Mouse (Mus musculus) MEL (cell line): Measurements from ENCODE around the gene Trpm1. TPM values are rescaled to one million over a fixed set of nuclear protein-coding genes. Genes with fewer than 3 reads are reported as not detected.

ENCODE experiments used
- DNase-seq: peaks from one replicate; pipeline ENCODE4 v3.0.0; 2011; ENCODE audit warnings: low read depth, low spot score
- H3K27ac ChIP-seq: 2 replicates; pipeline ENCODE4 v1.5.1; 2012; ENCODE audit warnings: low read depth, mild to moderate bottlenecking, control low read depth, low read length, moderate library complexity; ENCODE audit not compliant: control insufficient read depth
- H3K27me3 ChIP-seq, 2 experiments: fragments of 150-350 bp in 1 of 2; sonication (generic) in 1 of 2; 2 replicates each; pipeline ENCODE4 v1.6.1; 2012; ENCODE audit warnings: low read length in 2 of 2, mild to moderate bottlenecking in 2 of 2, improper control_type of control experiment in 1 of 2, moderate library complexity in 1 of 2; ENCODE audit not compliant: insufficient read depth in 2 of 2, control insufficient read depth in 1 of 2
- H3K36me3 ChIP-seq, 2 experiments: 2 replicates each; pipeline ENCODE4 v1.6.1; 2012 to 2014; ENCODE audit warnings: low read length in 2 of 2, improper control_type of control experiment in 1 of 2, inconsistent platforms in 1 of 2, mild to moderate bottlenecking in 1 of 2; ENCODE audit not compliant: insufficient read depth in 2 of 2, control insufficient read depth in 1 of 2
- H3K4me1 ChIP-seq, 2 experiments: fragments of 150-350 bp in 1 of 2; sonication (generic) in 1 of 2; 2 replicates each; pipeline ENCODE4 v1.6.1; 2012; ENCODE audit warnings: low read length in 2 of 2, improper control_type of control experiment in 1 of 2, mild to moderate bottlenecking in 1 of 2; ENCODE audit not compliant: insufficient read depth in 2 of 2, control insufficient read depth in 1 of 2
- H3K4me3 ChIP-seq, 2 experiments: fragments of 150-350 bp in 1 of 2; sonication (generic) in 1 of 2; 2 replicates each; pipeline ENCODE4 v1.5.1; 2012; ENCODE audit warnings: low read depth in 2 of 2, low read length in 2 of 2, mild to moderate bottlenecking in 2 of 2, moderate library complexity in 2 of 2, control low read depth in 1 of 2, improper control_type of control experiment in 1 of 2; ENCODE audit not compliant: control insufficient read depth in 1 of 2, insufficient read depth in 1 of 2
- H3K79me2 ChIP-seq: 2 replicates; pipeline ENCODE4 v1.6.1; 2012; ENCODE audit warnings: mild to moderate bottlenecking, low read length, moderate library complexity; ENCODE audit not compliant: control insufficient read depth, poor library complexity, insufficient read depth
- H3K9ac ChIP-seq: 2 replicates; pipeline ENCODE4 v1.6.1; 2012; ENCODE audit warnings: low read depth, mild to moderate bottlenecking, control low read depth, low read length, moderate library complexity; ENCODE audit not compliant: control insufficient read depth, poor library complexity, severe bottlenecking
- H3K9me3 ChIP-seq: fragments of 150-350 bp; sonication (generic); replicated peaks from 2 replicates; pipeline ENCODE4 v1.6.1; 2012; ENCODE audit warnings: mild to moderate bottlenecking, low read length, improper control_type of control experiment, moderate library complexity; ENCODE audit not compliant: insufficient read depth
- CHD2 ChIP-seq: IDR thresholded peaks from 2 replicates; pipeline ENCODE4 v1.6.1; 2011; ENCODE audit warnings: low read length, improper control_type of control experiment
- E2F4 ChIP-seq: IDR thresholded peaks from 2 replicates; pipeline ENCODE4 v1.6.1; 2011; ENCODE audit warnings: low read depth, low read length, improper control_type of control experiment, borderline replicate concordance
- ELF1 ChIP-seq: IDR thresholded peaks from 2 replicates; pipeline ENCODE4 v1.6.1; 2014; ENCODE audit warnings: low read depth, mild to moderate bottlenecking, inconsistent platforms, low read length, improper control_type of control experiment, moderate library complexity
- GATA1 ChIP-seq: IDR thresholded peaks from 2 replicates; pipeline ENCODE4 v1.6.1; 2011; ENCODE audit warnings: low read depth, low read length, improper control_type of control experiment
- JUND ChIP-seq: IDR thresholded peaks from 2 replicates; pipeline ENCODE4 v1.6.1; 2011; ENCODE audit warnings: low read depth, mild to moderate bottlenecking, improper control_type of control experiment, low read length
- KAT2A ChIP-seq: conservative IDR thresholded peaks from 2 replicates; pipeline ENCODE4 v1.6.1; 2012; ENCODE audit warnings: low read depth, low read length, improper control_type of control experiment, inconsistent platforms
- MAFK ChIP-seq: IDR thresholded peaks from 2 replicates; pipeline ENCODE4 v1.6.1; 2011; ENCODE audit warnings: low read depth, mild to moderate bottlenecking, low read length, improper control_type of control experiment, borderline replicate concordance
- MAX ChIP-seq: IDR thresholded peaks from 2 replicates; pipeline ENCODE4 v1.6.1; 2011; ENCODE audit warnings: low read length, improper control_type of control experiment
- MEF2A ChIP-seq: IDR thresholded peaks from 2 replicates; pipeline ENCODE4 v1.6.1; 2014; ENCODE audit warnings: low read depth, mild to moderate bottlenecking, inconsistent platforms, low read length, improper control_type of control experiment; ENCODE audit not compliant: poor library complexity, insufficient replicate concordance, severe bottlenecking; ENCODE audit errors: extremely low read depth
- MYB ChIP-seq: IDR thresholded peaks from 2 replicates; pipeline ENCODE4 v1.6.1; 2011; ENCODE audit warnings: mild to moderate bottlenecking, low read depth, low read length, improper control_type of control experiment
- MYC ChIP-seq: IDR thresholded peaks from 2 replicates; pipeline ENCODE4 v1.6.1; 2011; ENCODE audit warnings: low read depth, mild to moderate bottlenecking, low read length, improper control_type of control experiment, moderate library complexity
- NELFE ChIP-seq: IDR thresholded peaks from 2 replicates; pipeline ENCODE4 v1.6.1; 2011; ENCODE audit warnings: low read depth, low read length, improper control_type of control experiment
- NRF1 ChIP-seq: IDR thresholded peaks from 2 replicates; pipeline ENCODE4 v1.6.1; 2014; ENCODE audit warnings: low read depth, mild to moderate bottlenecking, inconsistent platforms, low read length, improper control_type of control experiment, moderate library complexity; ENCODE audit not compliant: poor library complexity, insufficient read depth, severe bottlenecking
- POLR2A ChIP-seq, 2 experiments: IDR thresholded peaks; 2 replicates each; pipeline ENCODE4 v1.6.1; 2011 to 2012; ENCODE audit warnings: low read length in 2 of 2, mild to moderate bottlenecking in 2 of 2, control low read depth in 1 of 2, improper control_type of control experiment in 1 of 2, low read depth in 1 of 2, moderate library complexity in 1 of 2; ENCODE audit not compliant: control insufficient read depth in 1 of 2, insufficient read depth in 1 of 2, poor library complexity in 1 of 2
- POLR2AphosphoS2 ChIP-seq: IDR thresholded peaks from 2 replicates; pipeline ENCODE4 v1.6.1; 2011; ENCODE audit warnings: low read length, improper control_type of control experiment
- POLR2AphosphoS5 ChIP-seq: IDR thresholded peaks from 2 replicates; pipeline ENCODE4 v1.6.1; 2012; ENCODE audit warnings: low read depth, borderline replicate concordance, mild to moderate bottlenecking, inconsistent platforms, low read length, moderate library complexity, mixed read lengths
- RCOR1 ChIP-seq: IDR thresholded peaks from 2 replicates; pipeline ENCODE4 v1.6.1; 2012; ENCODE audit warnings: low read depth, mild to moderate bottlenecking, inconsistent platforms, low read length, improper control_type of control experiment
- SIN3A ChIP-seq: IDR thresholded peaks from 2 replicates; pipeline ENCODE4 v1.6.1; 2012; ENCODE audit warnings: low read length, improper control_type of control experiment, inconsistent platforms
- SMC3 ChIP-seq: IDR thresholded peaks from 2 replicates; pipeline ENCODE4 v1.6.1; 2011; ENCODE audit warnings: low read depth, low read length, improper control_type of control experiment
- TBP ChIP-seq: IDR thresholded peaks from 2 replicates; pipeline ENCODE4 v1.8.0; 2011; ENCODE audit warnings: low read depth, low read length, improper control_type of control experiment
- TCF12 ChIP-seq: IDR thresholded peaks from 2 replicates; pipeline ENCODE4 v1.6.1; 2014; ENCODE audit warnings: low read depth, mild to moderate bottlenecking, inconsistent platforms, low read length, improper control_type of control experiment, moderate library complexity
- ZKSCAN1 ChIP-seq: IDR thresholded peaks from 2 replicates; pipeline ENCODE4 v1.6.1; 2012; ENCODE audit warnings: low read depth, mild to moderate bottlenecking, inconsistent platforms, low read length, improper control_type of control experiment, moderate library complexity
- ZMIZ1 ChIP-seq: IDR thresholded peaks from 2 replicates; pipeline ENCODE4 v1.6.1; 2012; ENCODE audit warnings: low read depth, mild to moderate bottlenecking, inconsistent platforms, low read length, improper control_type of control experiment, moderate library complexity
- ZNF384 ChIP-seq: IDR thresholded peaks from 2 replicates; pipeline ENCODE4 v1.6.1; 2012; ENCODE audit warnings: low read depth, mild to moderate bottlenecking, inconsistent platforms, low read length, improper control_type of control experiment
- polyA plus RNA-seq, 2 experiments: library from polyadenylated mRNA; stranded (reverse) in 1 of 2; unstranded in 1 of 2; fragments of >175 nt in 1 of 2; fragments of >200 nt in 1 of 2; gene quantifications; 2 replicates each; pipeline versions ENCODE4 v1.2.1 to v1.2.4; 2012; ENCODE audit warnings: low replicate concordance in 2 of 2, low read depth in 1 of 2; ENCODE audit not compliant: insufficient read length in 2 of 2, insufficient read depth in 1 of 2, missing spikeins in 1 of 2
- total RNA-seq: library from RNA; depleted of rRNA; stranded (reverse); fragments of 300-350 nt; gene quantifications from 2 replicates; pipeline ENCODE4 v1.2.3, GENCODE M21; 2012

The Trpm1 gene
- total and polyA plus RNA-seq, 3 experiments, result not detected

- H3K36me3 ChIP-seq, result no peaks in the 10 kb centered on the region
Measured at GRCm38 (mm10) chr7:64238410-64239086, 84.9 kb downstream of the Trpm1 start.

GRCm38 (mm10) chr7:64239138-64239805, 85.6 kb downstream of the Trpm1 start:
- no peak for TF ChIP-seq TBP
- TF ChIP-seq ELF1, result no peak
- no peak for TF ChIP-seq ZNF384
- TF ChIP-seq GATA1, result no peak
- H3K4me3 ChIP-seq, result no peak overlapping the region
- H3K4me1 ChIP-seq, result no peaks in the 10 kb centered on the region
- no peak overlapping the region for H3K9ac ChIP-seq
- no peaks in the 10 kb centered on the region; a peak in 1 of 4 replicates for H3K27me3 ChIP-seq
- H3K79me2 ChIP-seq, result no peaks in the 10 kb centered on the region
- DNase-seq, result no peak
- H3K27ac ChIP-seq, result no peak overlapping the region
- no peaks in the 10 kb centered on the region for H3K36me3 ChIP-seq
- H3K9me3 ChIP-seq, result no peaks in the 10 kb centered on the region

More at GRCm38 (mm10) chr7:64238410-64239086, 84.9 kb downstream of the Trpm1 start:
- DNase-seq, result no peak
- no peak overlapping the region for H3K27ac ChIP-seq
- no peaks in the 10 kb centered on the region; a peak in 1 of 4 replicates for H3K27me3 ChIP-seq
- H3K4me3 ChIP-seq, result no peak overlapping the region
- TF ChIP-seq CHD2 (no peak), MAFK (no peak), SMC3 (no peak), MAX (no peak), ZNF384 (no peak), NELFE (no peak), GATA1 (no peak)
- H3K79me2 ChIP-seq, result no peaks in the 10 kb centered on the region
- H3K9ac ChIP-seq, result no peak overlapping the region
- H3K4me1 ChIP-seq, result no peaks in the 10 kb centered on the region
- no peaks in the 10 kb centered on the region for H3K9me3 ChIP-seq

GRCm38 (mm10) chr7:64239806-64240315, 86.2 kb downstream of the Trpm1 start:
- Histone ChIP-seq H3K79me2 (no peaks in the 10 kb centered on the region), H3K4me3 (no peak overlapping the region)

More at GRCm38 (mm10) chr7:64239806-64240315, 86.2 kb downstream of the Trpm1 start:
- DNase-seq, result no peak
- no peaks in the 10 kb centered on the region; a peak in 1 of 4 replicates for H3K27me3 ChIP-seq
- no peaks in the 10 kb centered on the region for H3K4me1 ChIP-seq
- no peak overlapping the region for H3K27ac ChIP-seq
- H3K9me3 ChIP-seq, result no peaks in the 10 kb centered on the region
- no peaks in the 10 kb centered on the region for H3K36me3 ChIP-seq
- TF ChIP-seq POLR2A (IDR thresholded peaks at IDR 0.05; ENCODE audit: control insufficient read depth in 1 of 2, insufficient read depth in 1 of 2, low read depth in 1 of 2, low read length in 2 of 2, poor library complexity in 1 of 2) (no peak), MYB (no peak), ELF1 (no peak), ZMIZ1 (no peak), ZKSCAN1 (no peak), NELFE (no peak), NRF1 (no peak), POLR2AphosphoS5 (no peak), JUND (no peak), KAT2A (no peak), RCOR1 (no peak), MYC (no peak), E2F4 (no peak), TCF12 (no peak), TBP (no peak), GATA1 (no peak), SIN3A (no peak), POLR2AphosphoS2 (no peak), MEF2A (no peak)
- H3K9ac ChIP-seq, result no peak overlapping the region
